In the genomic region with DNA sequence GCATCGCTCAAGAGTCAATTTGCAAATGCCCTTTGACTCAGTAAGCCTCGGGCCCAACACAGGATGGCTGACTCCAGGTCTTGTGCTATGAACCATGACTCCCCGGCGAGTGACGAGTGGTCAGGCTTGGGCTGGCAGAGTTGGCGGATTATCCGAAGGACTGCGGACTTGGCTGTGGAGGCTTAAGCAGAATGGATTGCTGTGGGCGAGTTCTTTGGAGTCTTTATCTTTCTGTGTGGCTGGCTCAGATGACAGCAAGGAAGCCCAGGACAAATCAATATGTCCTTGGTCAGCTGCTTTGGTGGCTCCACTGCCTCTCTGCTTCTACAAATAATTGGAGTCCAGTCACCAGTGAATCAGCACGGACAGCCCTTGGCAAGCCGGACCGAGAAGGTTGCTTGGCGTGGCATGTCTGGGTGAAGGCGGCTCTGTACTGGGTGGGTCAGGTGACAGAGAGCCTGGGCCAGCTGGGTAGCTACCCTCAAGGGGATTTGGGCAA, we compare ENCODE assay signal across 16 mouse cellular contexts. TPM values are rescaled to one million over a fixed set of nuclear protein-coding genes. Genes with fewer than 3 reads are reported as not detected.
A peak's percentile ranks its signal among the peaks of the same experiment; 100 is the strongest.
DNase-seq lines count a peak whose midpoint lies in the region; ATAC-seq lines count a peak whose summit lies in the region.
"Had no signal": no experiment of that assay in that cellular context is flagged by ENCODE, and none has a peak within 500 bp of the region (broad histone marks: within the 10 kb centered on the region; RNA-seq: fewer than 3 reads in every experiment).

No protein-coding gene starts in this region.

- peaks cover 2% of the 10 kb centered on the region; the same call in 1 of the 2 replicates for H3K4me1 ChIP-seq in liver, embryonic 16.5 days (ENCODE audit: control insufficient read depth, low read depth, low read length)
- no peaks in the 10 kb centered on the region for H3K4me1 ChIP-seq in liver, embryonic 11.5 days (replicated peaks; ENCODE audit: control insufficient read depth, insufficient read depth, low read length)
- peaks cover 7% of the 10 kb centered on the region for H3K4me1 ChIP-seq in brown adipose tissue, adult 24 weeks (ENCODE audit: control insufficient read depth, insufficient read depth, insufficient read length, low read length)
- H3K4me1 ChIP-seq in intestine, embryonic 16.5 days (ENCODE audit: control insufficient read depth, insufficient read depth, low read length), result peaks cover 6% of the 10 kb centered on the region
- H3K4me1 ChIP-seq: heart, embryonic 15.5 days; hindbrain, embryonic 15.5 days; stomach, embryonic 15.5 days had no signal

- no peaks in the 10 kb centered on the region for H3K36me3 ChIP-seq in liver, embryonic 16.5 days (ENCODE audit: control insufficient read depth, insufficient read depth)
- H3K36me3 ChIP-seq in liver, embryonic 11.5 days (ENCODE audit: control insufficient read depth, insufficient read depth, low read length), result no peaks in the 10 kb centered on the region
- H3K36me3 ChIP-seq in intestine, embryonic 16.5 days (ENCODE audit: control insufficient read depth, insufficient read depth, low read length), result no peaks in the 10 kb centered on the region
- H3K36me3 ChIP-seq: embryonic facial prominence, embryonic 10.5 days; heart, embryonic 15.5 days; hindbrain, embryonic 15.5 days; stomach, embryonic 15.5 days had no signal

- ATAC-seq in liver, embryonic 16.5 days (ENCODE audit: low read depth), result 0 out of 2 replicates have a peak, but pooled peaks have one; percentile 12
- no peak for ATAC-seq in liver, embryonic 11.5 days (replicated peaks; ENCODE audit: low FRiP score)
- no peak for ATAC-seq in intestine, embryonic 16.5 days

- WGBS in liver, embryonic 16.5 days (ENCODE audit: insufficient replicate concordance), result 65% methylated on average over 14 of the region's 14 CpGs
- 74% methylated on average over 14 of the region's 14 CpGs for WGBS in liver, embryonic 11.5 days
- 75% methylated on average over 14 of the region's 14 CpGs for WGBS in intestine, embryonic 16.5 days

- no peaks in the 10 kb centered on the region for H3K27me3 ChIP-seq in liver, embryonic 16.5 days (ENCODE audit: control insufficient read depth, insufficient read depth, low read depth, low read length)
- H3K27me3 ChIP-seq in liver, embryonic 11.5 days (replicated peaks; ENCODE audit: control insufficient read depth, insufficient read depth, low read length), result no peaks in the 10 kb centered on the region
- no peaks in the 10 kb centered on the region for H3K27me3 ChIP-seq in intestine, embryonic 16.5 days (replicated peaks; ENCODE audit: control insufficient read depth, insufficient read depth, low read length)
- H3K27me3 ChIP-seq: heart, embryonic 15.5 days; hindbrain, embryonic 15.5 days; stomach, embryonic 15.5 days had no signal

- no peaks in the 10 kb centered on the region for H3K9me3 ChIP-seq in liver, embryonic 16.5 days (replicated peaks; ENCODE audit: control insufficient read depth, low read length)
- H3K9me3 ChIP-seq in liver, embryonic 11.5 days (ENCODE audit: control insufficient read depth, low read length), result no peaks in the 10 kb centered on the region
- no peaks in the 10 kb centered on the region for H3K9me3 ChIP-seq in intestine, embryonic 16.5 days (ENCODE audit: control insufficient read depth, low read length)
- H3K9me3 ChIP-seq: embryonic facial prominence, embryonic 10.5 days; heart, embryonic 15.5 days; hindbrain, embryonic 15.5 days; stomach, embryonic 15.5 days had no signal

- H3K27ac ChIP-seq in liver, embryonic 16.5 days (ENCODE audit: low read length), result no peak overlapping the region
- H3K27ac ChIP-seq in liver, embryonic 11.5 days (ENCODE audit: low read depth, low read length), result no peak overlapping the region
- H3K27ac ChIP-seq in brown adipose tissue, adult 24 weeks (replicated peaks; ENCODE audit: low read depth, low read length), result peak overlapping the region; percentile 74
- no peak overlapping the region for H3K27ac ChIP-seq in intestine, embryonic 16.5 days (ENCODE audit: low read length)
- H3K27ac ChIP-seq: embryonic facial prominence, embryonic 10.5 days; heart, embryonic 15.5 days; hindbrain, embryonic 15.5 days; layer of hippocampus, adult 2 months; liver, embryonic 14.5 days; macrophage; stomach, embryonic 15.5 days had no signal

- no peak overlapping the region for H3K9ac ChIP-seq in liver, embryonic 16.5 days (ENCODE audit: low read depth, low read length)
- no peak overlapping the region for H3K9ac ChIP-seq in liver, embryonic 11.5 days (ENCODE audit: low read depth, low read length)
- H3K9ac ChIP-seq in intestine, embryonic 16.5 days (ENCODE audit: low read depth, low read length), result no peak overlapping the region
- H3K9ac ChIP-seq: heart, embryonic 15.5 days; hindbrain, embryonic 15.5 days; liver, embryonic 14.5 days; stomach, embryonic 15.5 days had no signal

- H3K4me2 ChIP-seq in liver, embryonic 16.5 days (ENCODE audit: low read depth, low read length), result no peak overlapping the region
- no peak overlapping the region for H3K4me2 ChIP-seq in liver, embryonic 11.5 days
- no peak overlapping the region for H3K4me2 ChIP-seq in intestine, embryonic 16.5 days (ENCODE audit: low read depth, low read length)
- H3K4me2 ChIP-seq: heart, embryonic 15.5 days; hindbrain, embryonic 15.5 days; stomach, embryonic 15.5 days had no signal

- no peak overlapping the region for H3K4me3 ChIP-seq in liver, embryonic 16.5 days (ENCODE audit: low read depth, low read length)
- H3K4me3 ChIP-seq in liver, embryonic 11.5 days (ENCODE audit: low read depth, low read length), result no peak overlapping the region
- H3K4me3 ChIP-seq in brown adipose tissue, adult 24 weeks (ENCODE audit: insufficient read depth, low read depth, low read length), result no peak overlapping the region
- H3K4me3 ChIP-seq in intestine, embryonic 16.5 days (ENCODE audit: low read length), result no peak overlapping the region
- H3K4me3 ChIP-seq: embryonic facial prominence, embryonic 10.5 days; heart, embryonic 15.5 days; hindbrain, embryonic 15.5 days; layer of hippocampus, adult 2 months; stomach, embryonic 15.5 days had no signal

- DNase-seq in liver, embryonic 11.5 days (ENCODE audit: low spot score), result no peak
- DNase-seq in adipocyte (ENCODE audit: low spot score), result peak; percentile 44
- peak; percentile 85 to 92 for DNase-seq in kidney, postnatal 36 days
- no peak for DNase-seq in layer of hippocampus, postnatal 36 days
- DNase-seq: cerebellum, adult 9-10 months; thymus, postnatal 4 days had no signal

RNA-seq across cellular contexts. Expression of gene Fam102a, which starts 7.6 kb away (rescaled TPM):
- polyA plus RNA-seq in liver, embryonic 16.5 days (2015; fragmentation: Nextera tagmentation; extraction: Ambion mirVana), result 1.6 TPM in 2 replicates
- polyA plus RNA-seq in liver, embryonic 11.5 days (2014; fragmentation: Nextera tagmentation; extraction: Ambion mirVana), result 4.1 and 6.5 TPM in 2 replicates
- polyA plus RNA-seq in brown adipose tissue, adult 24 weeks (2012; ENCODE audit: insufficient read depth, insufficient read length, missing spikeins), result 6.3 and 15.4 TPM in 2 replicates
- 10 to 100 TPM; 69.4 to 69.8 TPM for total RNA-seq in layer of hippocampus, postnatal 36 days (2021)
- 7.6 and 9.4 TPM in 2 replicates for polyA plus RNA-seq in intestine, embryonic 16.5 days (2015; fragmentation: Nextera tagmentation; extraction: Ambion mirVana)

RNA-seq across cellular contexts. Expression of gene Dpm2, which starts 43.1 kb away (rescaled TPM):
- polyA plus RNA-seq in liver, embryonic 16.5 days (2015; fragmentation: Nextera tagmentation; extraction: Ambion mirVana), result 44.8 and 47.9 TPM in 2 replicates
- polyA plus RNA-seq in liver, embryonic 11.5 days (2014; fragmentation: Nextera tagmentation; extraction: Ambion mirVana), result 100 and 109 TPM in 2 replicates
- polyA plus RNA-seq in brown adipose tissue, adult 24 weeks (2012; ENCODE audit: insufficient read depth, insufficient read length, missing spikeins), result 31.2 and 37.5 TPM in 2 replicates
- 10 to 100 TPM; 69.1 to 81.8 TPM for total RNA-seq in layer of hippocampus, postnatal 36 days (2021)
- 123 and 128 TPM in 2 replicates for polyA plus RNA-seq in intestine, embryonic 16.5 days (2015; fragmentation: Nextera tagmentation; extraction: Ambion mirVana)

RNA-seq across cellular contexts. Expression of gene Pip5kl1, which starts 47.1 kb away (rescaled TPM):
- polyA plus RNA-seq in liver, embryonic 16.5 days (2015; fragmentation: Nextera tagmentation; extraction: Ambion mirVana), result not detected in 2 replicates
- polyA plus RNA-seq in liver, embryonic 11.5 days (2014; fragmentation: Nextera tagmentation; extraction: Ambion mirVana), result 0.48 TPM in 1 of 2 replicates, not detected in the other
- not detected in 2 replicates for polyA plus RNA-seq in brown adipose tissue, adult 24 weeks (2012; ENCODE audit: insufficient read depth, insufficient read length, missing spikeins)
- total RNA-seq in layer of hippocampus, postnatal 36 days (2021), result 1 to 10 TPM; 2.9 to 3.8 TPM
- polyA plus RNA-seq in intestine, embryonic 16.5 days (2015; fragmentation: Nextera tagmentation; extraction: Ambion mirVana), result 0.33 and 0.34 TPM in 2 replicates
- polyA plus RNA-seq: heart, embryonic 15.5 days; macrophage had no signal

RNA-seq across cellular contexts. Expression of gene 9430097D07Rik, which starts 48.0 kb away (rescaled TPM):
- 0.06 TPM in 1 of 2 replicates, not detected in the other for polyA plus RNA-seq in liver, embryonic 16.5 days (2015; fragmentation: Nextera tagmentation; extraction: Ambion mirVana)
- not detected in 2 replicates for polyA plus RNA-seq in liver, embryonic 11.5 days (2014; fragmentation: Nextera tagmentation; extraction: Ambion mirVana)
- polyA plus RNA-seq in brown adipose tissue, adult 24 weeks (2012; ENCODE audit: insufficient read depth, insufficient read length, missing spikeins), result not detected in 2 replicates
- total RNA-seq in layer of hippocampus, postnatal 36 days (2021), result 1 to 10 TPM in 1 of 2 experiments, under 1 TPM in 1; 0.37 to 1.0 TPM
- not detected in 2 replicates for polyA plus RNA-seq in intestine, embryonic 16.5 days (2015; fragmentation: Nextera tagmentation; extraction: Ambion mirVana)
- polyA plus RNA-seq: macrophage had no signal

RNA-seq across cellular contexts. Expression of gene St6galnac4, which starts 59.4 kb away (rescaled TPM):
- polyA plus RNA-seq in liver, embryonic 16.5 days (2015; fragmentation: Nextera tagmentation; extraction: Ambion mirVana), result 6.0 and 7.4 TPM in 2 replicates
- polyA plus RNA-seq in liver, embryonic 11.5 days (2014; fragmentation: Nextera tagmentation; extraction: Ambion mirVana), result 26.0 and 28.8 TPM in 2 replicates
- polyA plus RNA-seq in brown adipose tissue, adult 24 weeks (2012; ENCODE audit: insufficient read depth, insufficient read length, missing spikeins), result 2.4 and 3.0 TPM in 2 replicates
- total RNA-seq in layer of hippocampus, postnatal 36 days (2021), result 10 to 100 TPM; 35.6 to 41.2 TPM
- 14.7 and 16.5 TPM in 2 replicates for polyA plus RNA-seq in intestine, embryonic 16.5 days (2015; fragmentation: Nextera tagmentation; extraction: Ambion mirVana)

Comparison
In these comparisons a context has a peak if more than half of its experiments do, and no peak if none do; other contexts are left out.
1. DNase-seq: peak in adipocyte (single experiment) and kidney, postnatal 36 days (2 of 2); none in liver, embryonic 11.5 days (single experiment) and layer of hippocampus, postnatal 36 days (0 of 2).